Mouse (Mus musculus) kidney, adult 2 months (tissue): Measurements from ENCODE around the gene Apoa1.

Experiments
- CTCF ChIP-seq: fragments of 200-500 bp; conservative IDR thresholded peaks from 2 replicates; pipeline ENCODE4 v1.5.1; 2011; ENCODE audit warnings: low read depth, mild to moderate bottlenecking, control low read depth, low read length, moderate library complexity, mixed read lengths; ENCODE audit not compliant: insufficient read depth, insufficient read length
- POLR2A ChIP-seq: fragments of 200-500 bp; IDR thresholded peaks from one replicate; pipeline ENCODE4 v1.6.1; 2011; ENCODE audit warnings: low read depth, low read length, control low read depth

DNA sequence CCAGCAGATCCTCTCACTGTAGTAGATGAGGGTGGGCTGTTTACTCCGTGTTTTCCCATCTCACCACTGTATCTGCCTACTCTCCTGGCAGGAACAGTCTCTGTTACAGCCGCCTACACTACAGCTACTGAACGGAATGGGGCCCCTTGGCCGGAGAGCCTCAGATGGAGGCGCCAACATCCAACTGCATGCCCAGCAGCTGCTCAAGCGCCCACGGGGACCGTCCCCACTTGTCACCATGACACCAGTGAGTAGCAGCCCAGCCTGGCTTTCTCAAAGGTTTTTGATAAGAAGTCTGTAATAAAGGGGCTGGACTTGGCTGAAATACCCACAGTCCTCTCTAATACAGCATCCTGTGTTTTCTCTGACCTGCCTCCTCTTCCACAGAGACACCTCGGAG, 29.9 kb upstream of the Apoa1 start:
- TF ChIP-seq CTCF, result no peak
- no peak for TF ChIP-seq POLR2A
